Comparison of ENCODE assay signal across 17 mouse cellular contexts in genomic region chr8:45056810-45057209, GRCm38 (mm10). TPM values are rescaled to one million over a fixed set of nuclear protein-coding genes. Genes with fewer than 3 reads are reported as not detected.
DNase-seq lines count a peak whose midpoint lies in the region; ATAC-seq and TF ChIP-seq lines count a peak whose summit lies in the region.
"Had no signal": no experiment of that assay in that cellular context is flagged by ENCODE, and none has a peak within 500 bp of the region (broad histone marks: within the 10 kb centered on the region; RNA-seq: fewer than 3 reads in every experiment).

No protein-coding gene starts in this region.

- 24% methylated on average over 2 of the region's 3 CpGs for WGBS in forebrain, postnatal 0 days
- 43% methylated on average over 3 of the region's 3 CpGs for WGBS in forebrain, embryonic 15.5 days
- WGBS in lung, adult 2 months = 52% methylated on average over 3 of the region's 3 CpGs

- no peak for DNase-seq in forebrain, postnatal 0 days
- no peak for DNase-seq in lung, adult 2 months
- no peak for DNase-seq in lung, postnatal 4 days
- DNase-seq in MEL (ENCODE audit: low read depth, low spot score) = peak; percentile 8
- peak; percentile 22 for DNase-seq in lung, postnatal 36 days
- no peak for DNase-seq in urinary bladder, postnatal 14 days (ENCODE audit: low spot score)
- DNase-seq in right cerebral cortex, adult 18-20 months = no peak
- DNase-seq: heart, adult 11 months; kidney, adult 8-10 months; layer of hippocampus, adult 9-11 months had no signal

- no peak overlapping the region for H3K9ac ChIP-seq in forebrain, postnatal 0 days
- no peak overlapping the region for H3K9ac ChIP-seq in forebrain, embryonic 15.5 days (replicated peaks)
- H3K9ac ChIP-seq in MEL (ENCODE audit: control insufficient read depth, low read depth, low read length, poor library complexity, severe bottlenecking) = no peak overlapping the region
- H3K9ac ChIP-seq: embryonic facial prominence, embryonic 12.5 days; limb, embryonic 13.5 days; neural tube, embryonic 12.5 days had no signal

- no peak for TF ChIP-seq EP300 in MEL (IDR thresholded peaks at IDR 0.05; ENCODE audit: low read depth in 1 of 2, low read length in 2 of 2)

- TF ChIP-seq CTCF in forebrain, postnatal 0 days (IDR thresholded peaks at IDR 0.05; ENCODE audit: low read depth) = peak; percentile 32; the same call in 1 of the 2 replicates
- TF ChIP-seq CTCF in lung, adult 2 months (IDR thresholded peaks at IDR 0.05; ENCODE audit: insufficient read depth, low read length) = peak; percentile 33; the same call in 1 of the 2 replicates
- TF ChIP-seq CTCF in MEL (IDR thresholded peaks at IDR 0.05 in 2 of 3, conservative IDR thresholded peaks at IDR 0.05 in 1 of 3; ENCODE audit: control insufficient read depth in 1 of 3, insufficient read depth in 1 of 3, low read depth in 2 of 3, low read length in 3 of 3, poor library complexity in 1 of 3, severe bottlenecking in 1 of 3) = peak in 2 of 3 experiments; percentile 40 to 55; a peak in 5 of 6 replicates

- ATAC-seq in forebrain, postnatal 0 days = no peak
- no peak for ATAC-seq in forebrain, embryonic 15.5 days (replicated peaks)

- peaks cover 1% of the 10 kb centered on the region; the same call in 1 of the 2 replicates for H3K36me3 ChIP-seq in forebrain, postnatal 0 days (ENCODE audit: insufficient read depth)
- peaks cover 5% of the 10 kb centered on the region; the same call in 1 of the 2 replicates for H3K36me3 ChIP-seq in forebrain, embryonic 15.5 days
- no peaks in the 10 kb centered on the region for H3K36me3 ChIP-seq in MEL (ENCODE audit: control insufficient read depth in 1 of 2, insufficient read depth in 2 of 2, low read length in 2 of 2)

- no peaks in the 10 kb centered on the region for H3K4me1 ChIP-seq in forebrain, postnatal 0 days (ENCODE audit: insufficient read depth)
- no peaks in the 10 kb centered on the region for H3K4me1 ChIP-seq in forebrain, embryonic 15.5 days
- no peaks in the 10 kb centered on the region for H3K4me1 ChIP-seq in lung, adult 2 months (ENCODE audit: control insufficient read depth, insufficient read depth, low read length)
- H3K4me1 ChIP-seq in MEL (ENCODE audit: control insufficient read depth in 1 of 2, insufficient read depth in 2 of 2, low read length in 2 of 2) = no peaks in the 10 kb centered on the region
- H3K4me1 ChIP-seq: embryonic facial prominence, embryonic 12.5 days; limb, embryonic 13.5 days; neural tube, embryonic 12.5 days had no signal

- H3K27ac ChIP-seq in forebrain, postnatal 0 days (ENCODE audit: low read depth, low read length) = no peak overlapping the region
- no peak overlapping the region for H3K27ac ChIP-seq in forebrain, embryonic 15.5 days (replicated peaks)
- no peak overlapping the region for H3K27ac ChIP-seq in MEL (ENCODE audit: control insufficient read depth, low read depth, low read length)
- H3K27ac ChIP-seq: embryonic facial prominence, embryonic 12.5 days; limb, embryonic 13.5 days; neural tube, embryonic 12.5 days had no signal

- no peaks in the 10 kb centered on the region for H3K9me3 ChIP-seq in forebrain, postnatal 0 days (ENCODE audit: low read length)
- H3K9me3 ChIP-seq in forebrain, embryonic 15.5 days = no peaks in the 10 kb centered on the region
- no peaks in the 10 kb centered on the region for H3K9me3 ChIP-seq in MEL (replicated peaks; ENCODE audit: insufficient read depth, low read length)
- H3K9me3 ChIP-seq: neural tube, embryonic 12.5 days had no signal

- H3K79me2 ChIP-seq in MEL (ENCODE audit: control insufficient read depth, insufficient read depth, low read length, poor library complexity) = no peaks in the 10 kb centered on the region

- no peak overlapping the region for H3K4me2 ChIP-seq in forebrain, postnatal 0 days (ENCODE audit: low read depth)
- H3K4me2 ChIP-seq in forebrain, embryonic 15.5 days (replicated peaks) = no peak overlapping the region
- H3K4me2 ChIP-seq: embryonic facial prominence, embryonic 12.5 days; limb, embryonic 13.5 days; neural tube, embryonic 12.5 days had no signal

- TF ChIP-seq POLR2A in lung, adult 2 months (IDR thresholded peaks at IDR 0.05; ENCODE audit: borderline replicate concordance, extremely low read depth, low read depth, low read length) = no peak
- TF ChIP-seq POLR2A in MEL (IDR thresholded peaks at IDR 0.05; ENCODE audit: control insufficient read depth in 1 of 2, insufficient read depth in 1 of 2, low read depth in 1 of 2, low read length in 2 of 2, poor library complexity in 1 of 2) = no peak

- no peaks in the 10 kb centered on the region for H3K27me3 ChIP-seq in forebrain, postnatal 0 days (ENCODE audit: insufficient read depth, low read length)
- H3K27me3 ChIP-seq in forebrain, embryonic 15.5 days = no peaks in the 10 kb centered on the region
- no peaks in the 10 kb centered on the region for H3K27me3 ChIP-seq in MEL (ENCODE audit: control insufficient read depth in 1 of 2, insufficient read depth in 2 of 2, low read length in 2 of 2)
- H3K27me3 ChIP-seq: embryonic facial prominence, embryonic 12.5 days; limb, embryonic 13.5 days; neural tube, embryonic 12.5 days had no signal

- TF ChIP-seq RAD21 in MEL (IDR thresholded peaks at IDR 0.05; ENCODE audit: low read depth, low read length) = no peak; the same call in 1 of the 2 replicates

- H3K4me3 ChIP-seq in forebrain, postnatal 0 days (ENCODE audit: low read depth, low read length) = no peak overlapping the region
- H3K4me3 ChIP-seq in forebrain, embryonic 15.5 days = no peak overlapping the region
- H3K4me3 ChIP-seq in lung, adult 2 months (replicated peaks; ENCODE audit: extremely low read depth, low read depth, low read length) = no peak overlapping the region
- H3K4me3 ChIP-seq in MEL (ENCODE audit: control insufficient read depth in 1 of 2, insufficient read depth in 1 of 2, low read depth in 2 of 2, low read length in 2 of 2) = no peak overlapping the region
- H3K4me3 ChIP-seq: embryonic facial prominence, embryonic 12.5 days; limb, embryonic 13.5 days; neural tube, embryonic 12.5 days had no signal

TF ChIP-seq in MEL, 35 proteins besides CTCF, POLR2A, EP300 and RAD21:
- TF ChIP-seq MYB (IDR thresholded peaks at IDR 0.05; ENCODE audit: low read depth, low read length) (no peak), SMC3 (IDR thresholded peaks at IDR 0.05; ENCODE audit: low read depth, low read length) (peak; percentile 39)

RNA-seq across cellular contexts. Expression of gene Mtnr1a, which starts 12.1 kb away (rescaled TPM):
- 0.38 TPM in 1 of 2 replicates, not detected in the other for total RNA-seq in forebrain, postnatal 0 days (2014; rRNA removed)
- polyA plus RNA-seq in forebrain, postnatal 0 days (2015; fragmentation: Nextera tagmentation; extraction: Ambion mirVana) = 0.18 and 0.19 TPM in 2 replicates
- 0.15 TPM in 1 of 2 replicates, not detected in the other for polyA plus RNA-seq in forebrain, embryonic 15.5 days (2015; fragmentation: Nextera tagmentation; extraction: Ambion mirVana)
- polyA plus RNA-seq in lung, adult 2 months (2012; rRNA removed) = not detected in 2 replicates
- total RNA-seq in MEL (2012; rRNA removed) = not detected in 2 replicates
- polyA plus RNA-seq in MEL (2012; ENCODE audit: insufficient read depth in 1 of 2, insufficient read length in 2 of 2, low read depth in 1 of 2, low replicate concordance in 2 of 2, missing spikeins in 1 of 2) = under 1 TPM in 1 of 2 experiments, not detected in 1; 0.28 TPM
- total RNA-seq: heart, postnatal 25 days; megakaryocyte-erythroid progenitor cell, adult 5-6 weeks had no signal
- polyA plus RNA-seq: thymus, postnatal 0 days had no signal

Comparison
In these comparisons a context has a peak if more than half of its experiments do, and no peak if none do; other contexts are left out.
1. DNase-seq: peak in MEL (single experiment) and lung, postnatal 36 days (single experiment); none in forebrain, postnatal 0 days (single experiment), lung, adult 2 months (single experiment), lung, postnatal 4 days (0 of 2), urinary bladder, postnatal 14 days (single experiment) and right cerebral cortex, adult 18-20 months (single experiment).
2. Peak in every context shown above with its lines, with median percentiles within 50 percentile points of each other: CTCF ChIP-seq.